In the genomic region with DNA sequence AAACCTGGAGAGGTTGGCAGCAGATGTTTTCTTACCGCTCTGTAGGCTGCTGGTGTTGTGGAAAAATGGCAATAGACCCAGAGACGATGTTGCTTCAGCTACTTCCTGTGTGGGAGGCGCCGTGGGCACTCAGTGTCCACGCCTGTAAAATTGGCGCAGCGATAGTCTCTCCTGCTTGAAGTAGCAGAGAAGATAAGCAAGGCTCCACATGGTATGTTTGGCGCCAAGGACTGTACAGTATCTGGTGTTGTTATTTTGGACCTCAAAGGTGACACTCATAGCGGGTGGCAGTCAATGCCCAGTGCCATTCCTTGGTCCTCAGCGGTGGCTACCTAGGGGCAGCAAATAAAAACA, we compare ENCODE assay signal across 8 mouse cellular contexts. TPM values are rescaled to one million over a fixed set of nuclear protein-coding genes. Genes with fewer than 3 reads are reported as not detected.
DNase-seq lines count a peak whose midpoint lies in the region; ATAC-seq lines count a peak whose summit lies in the region.

No protein-coding gene starts in this region.

- H3K27me3 ChIP-seq in heart, embryonic 10.5 days (ENCODE audit: insufficient read depth, poor library complexity, severe bottlenecking) = peaks cover 54% of the 10 kb centered on the region
- H3K27me3 ChIP-seq in limb, embryonic 11.5 days (ENCODE audit: control insufficient read depth, insufficient read depth, low read length) = peaks cover 20% of the 10 kb centered on the region

- peak overlapping the region; percentile 46 for H3K4me3 ChIP-seq in heart, embryonic 10.5 days
- H3K4me3 ChIP-seq in limb, embryonic 11.5 days (ENCODE audit: low read depth, low read length) = peak overlapping the region; percentile 8; the same call in 1 of the 2 replicates

- peak overlapping the region; percentile 35 for H3K4me2 ChIP-seq in limb, embryonic 11.5 days (ENCODE audit: low read depth, severe bottlenecking)

- H3K4me1 ChIP-seq in heart, embryonic 10.5 days = peaks cover 75% of the 10 kb centered on the region
- H3K4me1 ChIP-seq in limb, embryonic 11.5 days (ENCODE audit: control insufficient read depth, insufficient read depth, low read length) = peaks cover 24% of the 10 kb centered on the region

- peak; percentile 16 for DNase-seq in thymus, postnatal 14 days
- no peak for DNase-seq in thymus, postnatal 36 days
- no peak for DNase-seq in heart, embryonic 10.5 days (ENCODE audit: low spot score)
- DNase-seq in limb, embryonic 11.5 days (ENCODE audit: low spot score) = no peak
- no peak for DNase-seq in frontal cortex, postnatal 14 days (ENCODE audit: low spot score in 2 of 2)
- DNase-seq in adrenal gland, postnatal 4 days (ENCODE audit: low spot score in 2 of 2) = no peak
- DNase-seq in cerebellum, adult 9-10 months = no peak

- ATAC-seq in limb, embryonic 11.5 days (ENCODE audit: insufficient number of reproducible peaks, low FRiP score, low TSS enrichment, low read depth) = no peak
- ATAC-seq in monocyte, adult 5-6 weeks (replicated peaks; ENCODE audit: insufficient number of reproducible peaks, low FRiP score, low TSS enrichment, poor library complexity, severe bottlenecking) = peak; percentile 47; the same call in 1 of the 2 replicates

- H3K27ac ChIP-seq in heart, embryonic 10.5 days = peak overlapping the region; percentile 70
- no peak overlapping the region for H3K27ac ChIP-seq in limb, embryonic 11.5 days (replicated peaks; ENCODE audit: low read depth, low read length)

- H3K9me3 ChIP-seq in heart, embryonic 10.5 days = no peaks in the 10 kb centered on the region
- no peaks in the 10 kb centered on the region for H3K9me3 ChIP-seq in limb, embryonic 11.5 days (ENCODE audit: control insufficient read depth, low read length)

- WGBS in heart, embryonic 10.5 days = 5% methylated on average over 10 of the region's 10 CpGs
- WGBS in limb, embryonic 11.5 days = 7% methylated on average over 10 of the region's 10 CpGs

- H3K9ac ChIP-seq in limb, embryonic 11.5 days (ENCODE audit: low read length) = no peak overlapping the region; the same call in 1 of the 2 replicates

- no peaks in the 10 kb centered on the region for H3K36me3 ChIP-seq in heart, embryonic 10.5 days
- H3K36me3 ChIP-seq in limb, embryonic 11.5 days (ENCODE audit: control insufficient read depth, insufficient read depth, low read length) = no peaks in the 10 kb centered on the region

RNA-seq across cellular contexts. Expression of a gene that starts 34.7 kb away (rescaled TPM):
- 46.1 and 80.9 TPM in 2 replicates for polyA plus RNA-seq in heart, embryonic 10.5 days (2016; fragmentation: Nextera tagmentation; extraction: Ambion mirVana)
- 0.58 and 0.99 TPM in 2 replicates for polyA plus RNA-seq in limb, embryonic 11.5 days (2014; fragmentation: Nextera tagmentation; extraction: Ambion mirVana)
- 5.1 to 16.0 TPM (median 5.4 TPM) in 3 replicates for total RNA-seq in monocyte, adult 5-6 weeks (2017)
- total RNA-seq in adrenal gland, postnatal 4 days (2021) = 10 to 100 TPM; 22.9 to 27.7 TPM
